Mouse (Mus musculus): Measurements from ENCODE around the gene Rab13. TPM values are rescaled to one million over a fixed set of nuclear protein-coding genes. Genes with fewer than 3 reads are reported as not detected.
A peak's percentile ranks its signal among the peaks of the same experiment; 100 is the strongest.

Rab13 gene
- total and polyA plus RNA-seq, 2 experiments: 3.0 to 5.2 TPM

GRCm38 (mm10) chr3:90220531-90220951 is 7.0 kb downstream of the Rab13 start:
- peaks cover 6% of the 10 kb centered on the region for H3K4me1 ChIP-seq (ENCODE audit: control insufficient read depth, insufficient read depth, low read length)

GRCm38 (mm10) chr3:90221123-90221522 is 7.6 kb downstream of the Rab13 start:
- TF ChIP-seq POLR2A (IDR thresholded peaks at IDR 0.05; ENCODE audit: extremely low read depth, insufficient read depth, low read length) (no peak), CTCF (IDR thresholded peaks at IDR 0.05; ENCODE audit: low read depth, low read length) (no peak)
- H3K4me1 ChIP-seq (ENCODE audit: control insufficient read depth, insufficient read depth, low read length): peaks cover 6% of the 10 kb centered on the region
- H3K27me3 ChIP-seq (ENCODE audit: control insufficient read depth, insufficient read depth, low read length): no peaks in the 10 kb centered on the region
- no peak for DNase-seq (ENCODE audit: extremely low read depth, low read depth, low spot score)
- no peak overlapping the region for H3K4me3 ChIP-seq (ENCODE audit: insufficient read depth, low read depth, low read length)
- H3K36me3 ChIP-seq (ENCODE audit: control insufficient read depth, insufficient read depth, low read length): no peaks in the 10 kb centered on the region
- no peak overlapping the region for H3K27ac ChIP-seq (replicated peaks; ENCODE audit: insufficient read depth, low read depth, low read length)
- no peak overlapping the region for H3K9ac ChIP-seq (ENCODE audit: low read depth, low read length)
- H3K79me2 ChIP-seq (ENCODE audit: control insufficient read depth, insufficient read depth, low read length): no peaks in the 10 kb centered on the region
- WGBS: 31% methylated on average over 5 of the region's 5 CpGs

More at GRCm38 (mm10) chr3:90220531-90220951, 7.0 kb downstream of the Rab13 start:
- Histone ChIP-seq H3K27ac (replicated peaks; ENCODE audit: insufficient read depth, low read depth, low read length) (peak overlapping the region; percentile 83), H3K79me2 (ENCODE audit: control insufficient read depth, insufficient read depth, low read length) (no peaks in the 10 kb centered on the region), H3K9ac (ENCODE audit: low read depth, low read length) (peak overlapping the region; percentile 76), H3K27me3 (ENCODE audit: control insufficient read depth, insufficient read depth, low read length) (no peaks in the 10 kb centered on the region), H3K36me3 (ENCODE audit: control insufficient read depth, insufficient read depth, low read length) (no peaks in the 10 kb centered on the region), H3K4me3 (ENCODE audit: insufficient read depth, low read depth, low read length) (peak overlapping the region; percentile 75)
- DNase-seq (ENCODE audit: extremely low read depth, low read depth, low spot score): peak; percentile 63
- TF ChIP-seq POLR2A (IDR thresholded peaks at IDR 0.05; ENCODE audit: extremely low read depth, insufficient read depth, low read length) (peak; percentile 49; the same call in 1 of the 2 replicates), CTCF (IDR thresholded peaks at IDR 0.05; ENCODE audit: low read depth, low read length) (no peak)
- under 1% methylated on average over 19 of the region's 20 CpGs for WGBS

- no peak overlapping the region for H3K27ac ChIP-seq (replicated peaks; ENCODE audit: insufficient read depth, low read depth, low read length)
- H3K4me3 ChIP-seq (ENCODE audit: insufficient read depth, low read depth, low read length): no peak overlapping the region
- TF ChIP-seq POLR2A (IDR thresholded peaks at IDR 0.05; ENCODE audit: extremely low read depth, insufficient read depth, low read length): no peak
- no peak for TF ChIP-seq CTCF (IDR thresholded peaks at IDR 0.05; ENCODE audit: low read depth, low read length)
- no peaks in the 10 kb centered on the region for H3K79me2 ChIP-seq (ENCODE audit: control insufficient read depth, insufficient read depth, low read length)
- DNase-seq (ENCODE audit: extremely low read depth, low read depth, low spot score): no peak
- no peak overlapping the region for H3K9ac ChIP-seq (ENCODE audit: low read depth, low read length)
- no peaks in the 10 kb centered on the region for H3K27me3 ChIP-seq (ENCODE audit: control insufficient read depth, insufficient read depth, low read length)
- no peaks in the 10 kb centered on the region for H3K36me3 ChIP-seq (ENCODE audit: control insufficient read depth, insufficient read depth, low read length)
- H3K4me1 ChIP-seq (ENCODE audit: control insufficient read depth, insufficient read depth, low read length): peaks cover 6% of the 10 kb centered on the region
- 66% methylated on average over 4 of the region's 4 CpGs for WGBS
Measured at GRCm38 (mm10) chr3:90222455-90222854, 9.0 kb downstream of the Rab13 start.

- no peaks in the 10 kb centered on the region for H3K79me2 ChIP-seq (ENCODE audit: control insufficient read depth, insufficient read depth, low read length)
- DNase-seq (ENCODE audit: extremely low read depth, low read depth, low spot score): no peak
- peaks cover 6% of the 10 kb centered on the region for H3K4me1 ChIP-seq (ENCODE audit: control insufficient read depth, insufficient read depth, low read length)
- no peaks in the 10 kb centered on the region for H3K36me3 ChIP-seq (ENCODE audit: control insufficient read depth, insufficient read depth, low read length)
- H3K27ac ChIP-seq (replicated peaks; ENCODE audit: insufficient read depth, low read depth, low read length): peak overlapping the region; percentile 6; the same call in 1 of the 2 replicates
- H3K9ac ChIP-seq (ENCODE audit: low read depth, low read length): no peak overlapping the region
- TF ChIP-seq CTCF (IDR thresholded peaks at IDR 0.05; ENCODE audit: low read depth, low read length) (no peak), POLR2A (IDR thresholded peaks at IDR 0.05; ENCODE audit: extremely low read depth, insufficient read depth, low read length) (no peak)
- 79% methylated on average over 3 of the region's 3 CpGs for WGBS
- no peak overlapping the region for H3K4me3 ChIP-seq (ENCODE audit: insufficient read depth, low read depth, low read length)
- H3K27me3 ChIP-seq (ENCODE audit: control insufficient read depth, insufficient read depth, low read length): no peaks in the 10 kb centered on the region
Measured at GRCm38 (mm10) chr3:90222941-90223340, 9.4 kb downstream of the Rab13 start.

GRCm38 (mm10) chr3:90224331-90224730 is 10.8 kb downstream of the Rab13 start:
- no peak for DNase-seq (ENCODE audit: extremely low read depth, low read depth, low spot score)
- Histone ChIP-seq H3K27me3 (ENCODE audit: control insufficient read depth, insufficient read depth, low read length) (no peaks in the 10 kb centered on the region), H3K79me2 (ENCODE audit: control insufficient read depth, insufficient read depth, low read length) (no peaks in the 10 kb centered on the region), H3K9ac (ENCODE audit: low read depth, low read length) (no peak overlapping the region), H3K4me3 (ENCODE audit: insufficient read depth, low read depth, low read length) (no peak overlapping the region), H3K36me3 (ENCODE audit: control insufficient read depth, insufficient read depth, low read length) (no peaks in the 10 kb centered on the region), H3K27ac (replicated peaks; ENCODE audit: insufficient read depth, low read depth, low read length) (no peak overlapping the region), H3K4me1 (ENCODE audit: control insufficient read depth, insufficient read depth, low read length) (peaks cover 6% of the 10 kb centered on the region)
- 90% methylated on average over 8 of the region's 10 CpGs for WGBS
- TF ChIP-seq CTCF (IDR thresholded peaks at IDR 0.05; ENCODE audit: low read depth, low read length) (no peak), POLR2A (IDR thresholded peaks at IDR 0.05; ENCODE audit: extremely low read depth, insufficient read depth, low read length) (no peak)

- 22% methylated on average over 8 of the region's 8 CpGs for WGBS
- Histone ChIP-seq H3K36me3 (ENCODE audit: control insufficient read depth, insufficient read depth, low read length) (peaks cover 16% of the 10 kb centered on the region), H3K4me1 (ENCODE audit: control insufficient read depth, insufficient read depth, low read length) (peaks cover 6% of the 10 kb centered on the region), H3K27ac (replicated peaks; ENCODE audit: insufficient read depth, low read depth, low read length) (peak overlapping the region; percentile 30), H3K9ac (ENCODE audit: low read depth, low read length) (peak overlapping the region; percentile 45; the same call in 1 of the 2 replicates), H3K27me3 (ENCODE audit: control insufficient read depth, insufficient read depth, low read length) (no peaks in the 10 kb centered on the region), H3K79me2 (ENCODE audit: control insufficient read depth, insufficient read depth, low read length) (no peaks in the 10 kb centered on the region), H3K4me3 (ENCODE audit: insufficient read depth, low read depth, low read length) (peak overlapping the region; percentile 84)
- no peak for TF ChIP-seq CTCF (IDR thresholded peaks at IDR 0.05; ENCODE audit: low read depth, low read length)
- TF ChIP-seq POLR2A (IDR thresholded peaks at IDR 0.05; ENCODE audit: extremely low read depth, insufficient read depth, low read length): no peak
- DNase-seq (ENCODE audit: extremely low read depth, low read depth, low spot score): no peak
Measured at GRCm38 (mm10) chr3:90231075-90231474, 17.6 kb downstream of the Rab13 start.

Data from liver, adult 2 months (tissue).